Mouse (Mus musculus) stomach, postnatal 0 days (tissue): Measurements from ENCODE around the gene Ank3. TPM values are rescaled to one million over a fixed set of nuclear protein-coding genes. Genes with fewer than 3 reads are reported as not detected.

Experiments used
- ATAC-seq: fragments of 200-750 bp; cut with Nextera tagmentation; 2 replicates; pipeline ENCODE4 v1.8.0; 2017; ENCODE audit not compliant: low FRiP score, low TSS enrichment
- DNase-seq: peaks from one replicate; pipeline ENCODE4 v3.0.0-alpha.2; 2016; ENCODE audit warnings: low spot score
- H3K27ac ChIP-seq: fragments of 300-500 bp; sonication (generic); replicated peaks from 2 replicates; pipeline ENCODE4 v1.5.1; 2014; ENCODE audit warnings: mild to moderate bottlenecking, control low read depth
- H3K27me3 ChIP-seq: fragments of 300-500 bp; sonication (generic); 2 replicates; pipeline ENCODE4 v1.6.1; 2014; ENCODE audit warnings: low read length; ENCODE audit not compliant: control insufficient read depth, insufficient read depth
- H3K36me3 ChIP-seq: fragments of 300-500 bp; sonication (generic); 2 replicates; pipeline ENCODE4 v1.6.1; 2014; ENCODE audit warnings: low read length, mixed read lengths; ENCODE audit not compliant: control insufficient read depth, insufficient read depth
- H3K4me1 ChIP-seq: fragments of 300-500 bp; sonication (generic); replicated peaks from 2 replicates; pipeline ENCODE4 v1.6.1; 2014; ENCODE audit warnings: antibody characterized with exemption; ENCODE audit not compliant: control insufficient read depth, insufficient read depth
- H3K4me2 ChIP-seq: fragments of 300-500 bp; sonication (generic); replicated peaks from 2 replicates; pipeline ENCODE4 v1.6.1; 2014; ENCODE audit warnings: low read depth, mild to moderate bottlenecking, control low read depth, moderate library complexity
- H3K4me3 ChIP-seq: fragments of 300-500 bp; sonication (generic); 2 replicates; pipeline ENCODE4 v1.5.1; 2014; ENCODE audit warnings: low read depth, low read length, control low read depth
- H3K9ac ChIP-seq: fragments of 300-500 bp; sonication (generic); 2 replicates; pipeline ENCODE4 v1.6.1; 2014; ENCODE audit warnings: mild to moderate bottlenecking, low read length, control low read depth, mixed read lengths
- H3K9me3 ChIP-seq: fragments of 300-500 bp; sonication (generic); 2 replicates; pipeline ENCODE4 v1.6.1; 2016; ENCODE audit warnings: low read length; ENCODE audit not compliant: control insufficient read depth
- CTCF ChIP-seq: IDR thresholded peaks from 2 replicates; pipeline ENCODE4 v1.5.1; 2016; ENCODE audit warnings: antibody characterized with exemption, low read depth, mild to moderate bottlenecking, moderate library complexity
- EP300 ChIP-seq: optimal IDR thresholded peaks from 2 replicates; pipeline ENCODE3; 2016; ENCODE audit warnings: antibody characterized with exemption
- WGBS: fragments of 180-500 bp; shearing (Covaris S2); extraction: QIAGEN DNeasy Blood & Tissue Kit; methylation state at CpG from one replicate; pipeline ENCODE4 v1.1.7; 2014; 5-methylcytosine and 5-hydroxymethylcytosine counted together
- polyA plus RNA-seq: library from polyadenylated mRNA; unstranded; fragments of >200 nt; fragmentation: Nextera tagmentation; extraction: Ambion mirVana; gene quantifications from 2 replicates; pipeline ENCODE4 v1.2.1, GENCODE M21; 2015

The Ank3 gene
- polyA plus RNA-seq, 1 experiment from 2014 or later, result 16.0 TPM

- TF ChIP-seq EP300 (no peak), CTCF (no peak)
- WGBS, result 44% methylated on average over 10 of the region's 10 CpGs
- Histone ChIP-seq H3K27ac (no peak overlapping the region), H3K4me3 (no peak overlapping the region), H3K27me3 (no peaks in the 10 kb centered on the region), H3K9me3 (no peaks in the 10 kb centered on the region), H3K9ac (no peak overlapping the region), H3K4me2 (peak overlapping the region; percentile 15), H3K4me1 (no peaks in the 10 kb centered on the region), H3K36me3 (no peaks in the 10 kb centered on the region)
- no peak for ATAC-seq
- no peak for DNase-seq
Measured at GRCm38 (mm10) chr10:69787379-69787778, 388.8 kb downstream of the Ank3 start.

- H3K36me3 ChIP-seq, result no peaks in the 10 kb centered on the region; the same call in 1 of the 2 replicates
- whole genome bisulfite sequencing, result 80% methylated on average over 4 of the region's 4 CpGs
- DNase-seq, result no peak
- no peak for ATAC-seq
- H3K27me3 ChIP-seq, result no peaks in the 10 kb centered on the region
- H3K4me3 ChIP-seq, result no peak overlapping the region
- no peak overlapping the region for H3K27ac ChIP-seq
- H3K9me3 ChIP-seq, result no peaks in the 10 kb centered on the region
- no peak overlapping the region for H3K4me2 ChIP-seq
- H3K9ac ChIP-seq, result no peak overlapping the region
- no peaks in the 10 kb centered on the region for H3K4me1 ChIP-seq
- TF ChIP-seq CTCF, result no peak
- no peak for TF ChIP-seq EP300
Measured at GRCm38 (mm10) chr10:69790606-69791005, 392.0 kb downstream of the Ank3 start.

- Histone ChIP-seq H3K36me3 (no peaks in the 10 kb centered on the region; the same call in 1 of the 2 replicates), H3K9me3 (no peaks in the 10 kb centered on the region), H3K4me2 (no peak overlapping the region), H3K27ac (no peak overlapping the region), H3K4me3 (no peak overlapping the region), H3K27me3 (no peaks in the 10 kb centered on the region), H3K9ac (no peak overlapping the region), H3K4me1 (no peaks in the 10 kb centered on the region)
- ATAC-seq (no peak), DNase-seq (no peak)
- 62% methylated on average over 7 of the region's 7 CpGs for WGBS
- TF ChIP-seq CTCF (no peak), EP300 (no peak)
Measured at GRCm38 (mm10) chr10:69791951-69792350, 393.4 kb downstream of the Ank3 start.

GRCm38 (mm10) chr10:69792400-69792799 lies 393.8 kb downstream of the Ank3 start:
- H3K27ac ChIP-seq, result no peak overlapping the region
- ATAC-seq (no peak), DNase-seq (no peak)
- H3K4me1 ChIP-seq, result no peaks in the 10 kb centered on the region
- TF ChIP-seq CTCF, result no peak
- TF ChIP-seq EP300, result no peak
- no peaks in the 10 kb centered on the region for H3K9me3 ChIP-seq
- 56% methylated on average over 9 of the region's 9 CpGs for WGBS
- no peak overlapping the region for H3K4me2 ChIP-seq
- no peak overlapping the region for H3K9ac ChIP-seq
- no peaks in the 10 kb centered on the region; the same call in 1 of the 2 replicates for H3K36me3 ChIP-seq
- no peak overlapping the region for H3K4me3 ChIP-seq
- no peaks in the 10 kb centered on the region for H3K27me3 ChIP-seq

GRCm38 (mm10) chr10:69793079-69793478 lies 394.5 kb downstream of the Ank3 start:
- H3K27ac ChIP-seq, result no peak overlapping the region
- peak; percentile 36 for DNase-seq
- WGBS, result 43% methylated on average over 9 of the region's 9 CpGs

GRCm38 (mm10) chr10:69795656-69796055 lies 397.1 kb downstream of the Ank3 start:
- H3K4me1 ChIP-seq, result no peaks in the 10 kb centered on the region
- no peak overlapping the region for H3K9ac ChIP-seq
- H3K9me3 ChIP-seq, result no peaks in the 10 kb centered on the region
- TF ChIP-seq EP300 (no peak), CTCF (no peak)
- H3K27me3 ChIP-seq, result no peaks in the 10 kb centered on the region
- DNase-seq (no peak), ATAC-seq (no peak)
- H3K4me3 ChIP-seq, result no peak overlapping the region
- no peaks in the 10 kb centered on the region; the same call in 1 of the 2 replicates for H3K36me3 ChIP-seq
- no peak overlapping the region for H3K27ac ChIP-seq
- WGBS, result 69% methylated on average over 3 of the region's 3 CpGs
- H3K4me2 ChIP-seq, result no peak overlapping the region

More at GRCm38 (mm10) chr10:69793079-69793478, 394.5 kb downstream of the Ank3 start:
- no peak for TF ChIP-seq EP300
- peak; percentile 73 for TF ChIP-seq CTCF
- Histone ChIP-seq H3K9ac (no peak overlapping the region), H3K36me3 (no peaks in the 10 kb centered on the region; the same call in 1 of the 2 replicates), H3K9me3 (no peaks in the 10 kb centered on the region), H3K4me3 (no peak overlapping the region), H3K27me3 (no peaks in the 10 kb centered on the region), H3K4me2 (no peak overlapping the region), H3K4me1 (no peaks in the 10 kb centered on the region)
- 0 out of 2 replicates have a peak, but pooled peaks have one; percentile 60 for ATAC-seq
